Mouse (Mus musculus): ENCODE measurements at regions not wholly inside any gene's neighbourhood (a gene's known extent, or its start where the extent isn't known, plus 50 kb on each side); places are given as distances from the start of the nearest gene placed in this dataset.

DNA sequence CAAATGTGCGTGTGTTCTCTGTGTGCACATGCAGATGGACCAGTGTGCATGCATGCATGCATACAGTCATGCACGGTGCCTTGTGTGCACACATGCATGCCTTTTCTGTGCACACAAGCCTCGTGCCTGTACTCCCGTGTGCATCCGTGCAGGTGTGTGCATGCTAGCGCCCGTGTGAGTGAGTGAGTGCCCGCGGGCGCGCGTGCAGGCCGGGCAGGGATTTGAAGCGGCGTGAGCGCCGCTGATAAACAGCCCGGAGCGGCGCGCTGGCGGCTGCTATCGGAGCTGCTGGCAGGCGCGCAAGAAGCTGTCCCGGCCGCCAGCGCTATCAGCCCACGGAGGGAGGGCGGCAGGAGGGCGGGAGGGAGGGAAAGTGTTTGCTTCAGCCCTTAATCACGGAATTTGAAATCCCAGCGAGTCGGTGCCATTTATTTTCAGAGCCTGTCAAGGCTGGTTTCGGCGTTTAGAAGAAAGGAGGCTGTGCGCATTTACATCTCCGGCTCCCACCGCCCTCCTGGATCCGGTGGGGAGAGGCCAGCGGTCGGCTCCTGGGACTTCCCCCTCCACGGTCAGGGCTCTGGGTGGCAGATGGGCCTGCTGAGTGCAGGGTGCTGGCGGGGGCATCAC lies 82.1 kb downstream of the Cstad start:
- DNase-seq (ENCODE audit: low spot score): no peak

DNA sequence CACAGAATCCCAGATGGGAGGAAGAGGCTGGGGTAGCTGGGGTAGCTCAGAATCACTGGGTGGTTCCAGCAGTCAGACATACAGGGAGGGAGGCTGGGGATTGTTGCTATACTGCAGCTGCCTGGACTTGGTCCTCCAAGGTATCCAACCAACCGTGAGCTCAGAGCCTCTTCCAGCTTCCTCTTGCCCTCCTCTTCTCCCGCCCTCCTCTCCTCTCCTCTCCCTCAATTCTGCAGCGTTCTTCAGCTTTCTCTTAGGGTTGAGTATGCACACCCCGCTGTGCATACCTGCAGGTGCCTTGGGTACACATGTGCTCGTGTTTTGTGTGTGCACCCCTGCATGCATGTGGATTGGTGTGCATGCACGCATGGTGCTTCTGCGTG lies 81.6 kb downstream of the Cstad start:
- DNase-seq (ENCODE audit: low spot score): no peak

DNA sequence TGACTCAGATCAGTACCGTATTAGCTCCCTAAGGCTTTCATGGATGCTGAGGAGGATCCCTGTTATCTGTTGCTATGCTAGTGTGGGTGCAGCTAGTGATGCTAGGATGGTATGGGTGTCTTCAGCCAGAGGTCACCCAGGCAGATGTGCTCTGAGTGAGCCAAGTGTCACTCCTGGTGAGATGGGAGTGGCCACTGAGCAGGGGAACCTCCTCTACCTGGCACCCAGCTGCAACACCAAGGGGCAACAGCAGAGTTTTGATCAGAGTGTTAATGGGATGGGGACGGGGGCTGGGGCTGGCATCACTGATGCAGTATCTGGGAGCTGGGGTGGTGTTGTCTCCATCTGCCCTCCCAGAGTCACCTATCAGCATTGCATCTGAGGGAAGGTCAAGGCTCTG lies 81.0 kb downstream of the Cstad start:
- no peak for DNase-seq (ENCODE audit: low spot score)

DNA sequence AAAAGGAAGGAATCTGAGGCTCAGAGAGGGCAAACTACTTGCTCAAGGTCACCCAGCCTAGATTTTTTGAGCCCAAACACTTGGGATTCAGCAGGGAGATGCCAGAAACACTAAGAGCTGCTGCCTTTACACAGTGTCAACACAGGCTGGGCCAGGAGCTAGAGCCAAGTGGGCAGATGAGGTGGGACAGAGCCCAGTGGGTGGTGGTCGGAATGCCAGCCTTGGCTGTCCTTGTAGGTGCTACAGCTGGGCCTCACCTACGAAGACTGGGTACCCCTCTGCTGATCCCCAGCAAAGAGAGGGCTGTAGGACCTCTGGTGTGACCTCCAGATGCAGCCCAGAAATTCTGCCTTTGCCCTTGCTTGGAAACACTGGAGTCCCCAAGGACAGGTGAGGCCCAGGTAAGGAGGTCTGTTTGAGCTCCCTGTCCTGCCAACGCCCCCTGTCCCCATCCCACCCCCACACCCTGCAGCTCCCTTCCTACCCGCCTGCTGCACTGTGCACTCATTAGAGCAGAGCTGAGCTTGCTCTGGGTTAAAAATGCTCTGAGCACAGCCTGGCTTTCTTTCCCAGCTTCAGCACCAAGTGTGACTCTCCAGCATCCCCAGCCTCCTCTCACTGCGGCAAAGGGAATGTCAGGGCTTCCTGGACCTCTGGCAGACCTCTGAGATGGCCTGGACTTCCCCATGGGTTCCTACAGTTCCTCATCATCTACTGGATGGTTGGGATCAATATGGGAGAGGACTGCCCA lies 76.2 kb downstream of the Cstad start:
- no peak for DNase-seq (ENCODE audit: low spot score)

DNA sequence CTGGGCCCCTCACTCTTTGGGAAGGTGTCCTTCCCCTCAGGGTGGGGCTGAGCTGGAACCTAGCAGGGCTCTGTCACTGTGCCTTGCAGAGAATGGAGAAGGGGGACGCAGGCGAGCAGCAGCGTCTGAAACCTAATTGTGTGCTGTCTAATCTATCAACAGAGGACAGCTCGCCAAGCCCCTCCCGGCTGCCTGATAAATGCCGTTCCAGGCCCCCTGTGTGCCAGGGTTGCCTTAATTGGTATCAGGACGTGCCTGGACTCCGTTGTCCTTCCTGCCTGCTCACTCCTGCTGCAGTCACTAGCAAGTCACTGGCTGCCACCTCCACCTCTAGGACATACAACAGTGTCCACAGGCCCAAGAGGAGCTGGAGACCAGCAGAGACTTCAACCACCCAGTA lies 72.6 kb downstream of the Cstad start:
- no peak for DNase-seq (ENCODE audit: low spot score)

DNA sequence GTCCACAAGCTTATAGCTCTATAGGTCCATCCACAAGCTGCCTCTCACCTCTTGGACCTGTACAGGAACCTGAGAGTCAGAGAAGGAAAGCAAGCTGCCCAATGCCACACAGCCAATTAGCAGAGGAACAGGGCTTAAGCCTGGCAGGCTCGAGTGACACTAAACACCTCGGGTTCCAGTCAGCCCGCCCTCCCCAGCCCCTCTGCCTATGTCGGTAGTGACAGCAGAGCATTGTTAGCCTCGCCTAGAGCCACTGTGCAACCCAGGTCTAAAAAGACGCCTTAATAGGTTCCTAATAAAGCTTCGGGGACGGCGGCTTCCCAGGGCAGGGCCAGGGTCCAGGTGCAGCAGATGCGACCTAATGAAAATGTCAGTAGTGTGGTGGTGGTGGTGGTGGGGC lies 66.3 kb downstream of the Cstad start:
- DNase-seq (ENCODE audit: low spot score): no peak

DNA sequence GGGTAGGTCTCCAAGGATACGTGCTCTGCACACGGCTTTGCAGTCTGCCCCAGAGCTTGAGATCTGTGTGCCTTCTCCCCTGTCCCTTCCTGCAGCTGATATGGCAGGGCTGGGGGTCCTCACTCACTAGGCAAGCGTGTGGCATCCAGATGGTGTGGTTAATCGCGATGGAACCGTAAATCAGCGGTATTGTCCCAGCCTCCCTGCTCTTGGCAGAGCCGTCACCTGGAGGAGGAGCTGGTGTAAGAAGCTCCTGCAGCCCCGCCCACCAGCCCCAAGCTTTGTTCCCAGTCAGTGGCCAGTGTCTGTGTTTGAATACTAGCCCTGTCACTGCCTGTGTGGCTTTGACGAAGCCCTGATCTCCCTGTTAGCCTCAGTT lies 65.8 kb downstream of the Cstad start:
- DNase-seq (ENCODE audit: low spot score): no peak

DNA sequence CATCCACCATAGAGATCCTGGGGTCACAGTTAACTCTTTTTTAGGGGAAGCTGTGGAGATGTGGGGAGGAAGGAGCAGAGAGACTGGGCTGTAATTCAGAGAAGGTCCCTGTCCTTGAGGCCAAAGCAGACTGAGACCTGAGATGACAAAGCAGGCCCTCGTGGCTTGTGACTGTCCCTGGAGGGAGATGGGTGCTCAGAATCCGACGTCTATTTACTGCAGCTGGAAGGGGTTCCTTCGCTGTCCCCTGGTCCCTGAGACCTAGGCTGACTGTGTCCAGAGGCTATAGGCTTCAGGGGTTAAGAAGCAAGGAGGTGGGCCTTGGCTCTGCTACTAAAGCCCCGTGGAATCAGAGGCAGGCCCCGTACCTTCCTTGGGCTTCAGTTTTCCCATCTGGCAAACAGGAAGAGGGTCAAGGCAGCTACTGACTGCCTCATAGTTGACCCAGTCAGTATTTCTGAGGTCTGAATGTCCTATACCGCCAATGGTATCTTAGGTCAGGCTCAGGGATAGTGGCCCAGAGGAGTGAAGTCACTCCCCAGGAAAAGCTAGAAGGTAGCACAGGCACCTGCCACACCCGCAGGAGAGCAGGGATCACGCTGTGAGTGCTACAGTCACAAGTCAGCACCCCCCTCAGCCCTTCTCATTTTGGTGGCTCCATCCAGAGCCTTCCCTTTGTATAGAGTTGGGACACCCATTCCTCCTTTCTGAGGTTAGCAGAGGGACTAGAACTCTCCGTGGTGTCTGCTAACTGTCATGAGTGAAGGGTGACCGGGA lies 65.2 kb downstream of the Cstad start:
- no peak for DNase-seq (ENCODE audit: low spot score)

DNA sequence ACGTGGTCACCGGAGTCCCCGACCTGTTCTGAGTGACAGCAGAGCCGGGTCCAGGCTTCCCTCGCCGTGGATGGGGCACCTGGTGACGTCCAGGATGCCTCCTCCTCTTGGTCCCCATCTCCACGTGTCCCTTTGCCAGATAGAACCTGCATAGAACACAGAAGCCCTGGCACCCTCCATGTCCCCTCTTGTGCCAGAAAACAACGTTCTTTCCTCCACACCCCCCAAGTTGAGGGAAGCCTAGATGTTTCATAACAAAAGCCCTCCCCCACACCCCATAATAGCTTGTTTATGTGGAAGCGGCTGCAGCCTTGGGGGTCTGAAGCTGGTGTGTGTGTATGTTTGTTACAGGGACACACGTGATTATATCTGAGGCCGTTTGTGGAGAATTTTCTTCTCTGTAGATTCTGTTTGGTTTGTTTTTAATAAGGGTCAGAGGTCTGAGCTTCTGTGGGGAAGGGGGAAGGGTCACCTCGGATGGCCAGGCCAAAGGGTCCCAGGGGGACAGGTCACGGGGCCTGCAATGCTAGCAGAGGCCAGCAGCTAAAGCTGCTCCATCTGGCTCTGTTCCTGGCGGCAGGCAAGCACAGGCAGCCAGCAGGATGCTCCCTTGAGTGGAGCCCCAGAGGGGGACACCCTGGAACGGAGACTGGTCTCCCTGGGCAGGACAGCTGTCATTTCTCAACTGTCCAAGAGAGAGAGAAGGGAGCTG lies 64.2 kb downstream of the Cstad start:
- no peak for DNase-seq (ENCODE audit: low spot score)
